Mouse (Mus musculus) brain, embryonic 18.5 days (tissue): ENCODE results near the gene Hoxb1.

ENCODE experiments used
- DNase-seq: peaks from one replicate; pipeline ENCODE4 v3.0.0-alpha.2; 2012; ENCODE audit warnings: low read depth, low spot score

Hoxb1 gene

DNA sequence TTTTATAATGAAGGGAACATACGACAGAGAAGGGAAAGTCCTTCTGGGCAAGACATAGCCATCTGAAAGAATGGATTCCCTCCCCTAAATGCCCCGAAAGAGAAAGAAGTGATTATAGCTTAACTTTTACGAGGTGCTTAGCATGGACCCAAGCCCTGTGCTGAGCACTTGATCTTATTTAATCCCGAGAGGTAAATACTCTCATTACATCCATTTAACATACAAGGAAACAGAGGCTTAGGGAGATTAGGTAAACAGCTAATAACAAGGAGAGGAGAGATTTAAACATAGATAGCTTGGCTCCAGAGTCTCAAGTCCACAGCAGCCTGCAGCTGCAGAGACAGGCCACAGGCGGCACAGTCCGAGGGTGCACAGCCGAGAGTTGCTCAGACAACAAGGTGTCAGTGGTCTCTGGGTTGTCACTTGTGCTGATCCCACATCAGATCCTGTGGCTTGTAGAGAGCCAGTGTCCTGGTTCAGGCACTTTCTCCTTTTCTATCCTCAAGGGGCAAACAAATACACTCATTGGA, 32.3 kb downstream of the Hoxb1 start:
- no peak for DNase-seq

DNA sequence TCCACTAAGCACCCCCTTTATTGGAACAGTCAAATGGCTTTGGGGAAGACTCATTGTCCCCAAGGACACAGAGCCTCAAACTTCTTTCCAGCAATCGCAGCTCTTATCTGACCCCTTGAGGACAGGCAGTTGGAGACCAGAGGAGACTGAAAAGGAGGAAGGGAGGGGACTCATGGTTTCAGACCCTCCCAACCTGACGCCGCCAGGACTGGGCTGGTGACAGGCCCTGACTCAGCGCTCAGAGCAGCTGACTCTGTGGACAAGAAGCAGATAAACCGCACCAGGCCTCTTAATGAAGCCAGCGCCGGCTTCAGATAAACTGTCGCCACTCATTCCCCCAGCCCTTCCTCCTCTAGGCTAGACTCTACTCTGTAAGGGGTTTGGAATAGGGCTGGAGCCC, 34.4 kb downstream of the Hoxb1 start:
- no peak for DNase-seq

DNA sequence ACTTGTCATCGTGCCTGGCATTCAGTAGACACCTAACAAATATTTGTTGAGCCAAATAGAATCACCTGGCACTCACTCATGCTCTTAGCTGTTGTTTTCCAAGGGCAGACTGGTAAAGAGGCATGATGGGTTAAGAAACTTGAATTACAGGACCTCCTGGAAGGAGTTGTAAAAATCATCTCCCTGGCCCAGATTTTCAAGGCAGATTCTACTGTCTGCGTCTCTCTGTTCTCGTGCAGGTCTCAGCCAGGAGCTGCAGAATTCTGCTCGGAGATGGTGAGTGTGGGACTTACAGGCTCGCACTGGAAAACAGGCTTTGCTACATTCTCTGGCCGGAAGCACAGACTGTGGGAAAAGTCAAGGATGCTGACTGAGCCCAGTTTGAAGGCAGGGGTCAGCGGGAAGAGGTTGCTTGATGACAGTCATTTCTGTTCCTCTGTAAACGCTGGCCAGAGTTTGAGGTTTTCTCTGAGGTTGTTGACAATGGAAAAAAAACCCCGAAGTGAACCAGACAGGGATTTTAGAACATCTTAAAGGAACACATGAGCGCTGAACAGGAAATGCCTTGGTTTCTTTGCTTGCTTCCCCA, 38.6 kb downstream of the Hoxb1 start:
- no peak for DNase-seq

DNA sequence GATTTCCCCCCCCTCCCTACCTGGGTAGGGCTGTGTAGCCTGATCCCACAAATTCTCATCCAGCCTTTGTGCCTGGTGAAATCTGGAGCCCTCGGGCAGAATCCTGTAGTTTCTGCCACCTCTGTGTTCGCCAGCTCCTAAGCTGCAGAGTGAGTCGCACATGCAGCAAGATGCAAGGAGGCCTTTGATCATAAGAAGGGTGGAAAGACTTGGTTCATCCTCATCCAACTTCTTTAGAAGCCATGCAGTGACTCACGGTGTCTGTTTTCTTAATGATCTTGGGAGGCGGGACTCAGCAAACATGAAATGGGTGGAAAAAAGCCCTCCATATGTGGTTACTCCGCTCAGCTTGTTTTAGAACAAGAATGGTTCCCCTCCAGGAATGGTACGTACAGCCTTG, 39.3 kb downstream of the Hoxb1 start:
- no peak for DNase-seq

DNA sequence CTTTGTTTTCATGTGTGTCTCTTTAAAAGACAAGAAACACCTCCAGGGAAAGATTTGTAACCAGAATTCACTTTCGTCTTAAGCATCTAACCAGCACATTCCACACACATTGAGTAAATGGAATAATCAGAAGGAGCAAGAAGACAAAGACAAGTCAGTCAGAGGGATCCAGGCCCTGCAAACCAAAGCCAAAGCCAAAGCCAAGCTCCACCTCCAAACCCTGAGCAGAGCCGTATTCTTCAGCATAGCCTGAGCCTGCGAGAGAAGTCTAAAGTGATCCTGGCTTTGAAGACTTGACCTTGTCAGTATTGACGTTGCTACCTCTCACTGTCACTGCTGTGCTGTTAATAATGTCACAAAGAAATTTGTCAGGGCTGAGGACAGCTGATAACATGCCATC, 40.0 kb downstream of the Hoxb1 start:
- no peak for DNase-seq

DNA sequence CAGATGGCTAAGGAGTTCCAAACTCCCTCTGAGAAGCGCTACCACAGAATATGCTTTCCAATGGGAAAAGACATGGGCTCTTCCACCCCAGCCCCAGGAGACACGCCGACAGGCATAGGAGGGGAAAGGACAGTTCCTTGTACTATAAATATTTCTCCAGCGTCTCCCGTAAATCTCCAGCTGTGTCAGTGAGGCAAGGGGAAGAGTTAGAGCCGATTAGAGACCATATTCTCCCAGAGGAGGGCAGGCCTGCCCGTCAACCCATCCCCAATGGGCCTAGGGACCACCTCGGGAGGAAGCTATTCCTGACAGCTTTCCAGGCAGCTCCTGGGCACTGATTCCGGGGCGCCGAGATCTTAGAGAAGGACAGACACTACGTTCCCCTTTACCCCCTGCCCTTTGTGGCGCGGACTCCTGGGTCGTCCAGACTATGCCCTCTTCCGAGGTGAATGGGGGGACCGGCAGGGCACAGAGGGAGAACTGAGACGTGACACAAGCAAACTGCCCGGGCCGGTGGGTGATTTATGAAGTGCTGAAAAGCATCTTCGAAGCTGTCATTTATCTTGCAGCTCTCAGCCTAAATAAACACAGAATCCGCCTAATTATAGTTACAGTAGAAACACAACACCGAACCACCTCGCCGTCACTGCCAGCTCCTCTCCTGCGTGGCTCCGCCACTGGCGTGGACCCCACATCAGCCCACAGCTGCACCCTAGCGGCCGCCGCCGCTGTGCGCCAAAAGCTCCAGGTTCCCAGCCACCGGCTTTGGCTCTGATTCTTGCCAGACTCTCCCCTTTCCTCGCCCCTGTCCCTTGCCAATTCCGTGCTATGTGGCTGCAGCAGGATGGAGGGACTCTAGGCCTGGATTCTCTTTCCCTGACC, 41.9 kb downstream of the Hoxb1 start:
- DNase-seq: no peak

DNA sequence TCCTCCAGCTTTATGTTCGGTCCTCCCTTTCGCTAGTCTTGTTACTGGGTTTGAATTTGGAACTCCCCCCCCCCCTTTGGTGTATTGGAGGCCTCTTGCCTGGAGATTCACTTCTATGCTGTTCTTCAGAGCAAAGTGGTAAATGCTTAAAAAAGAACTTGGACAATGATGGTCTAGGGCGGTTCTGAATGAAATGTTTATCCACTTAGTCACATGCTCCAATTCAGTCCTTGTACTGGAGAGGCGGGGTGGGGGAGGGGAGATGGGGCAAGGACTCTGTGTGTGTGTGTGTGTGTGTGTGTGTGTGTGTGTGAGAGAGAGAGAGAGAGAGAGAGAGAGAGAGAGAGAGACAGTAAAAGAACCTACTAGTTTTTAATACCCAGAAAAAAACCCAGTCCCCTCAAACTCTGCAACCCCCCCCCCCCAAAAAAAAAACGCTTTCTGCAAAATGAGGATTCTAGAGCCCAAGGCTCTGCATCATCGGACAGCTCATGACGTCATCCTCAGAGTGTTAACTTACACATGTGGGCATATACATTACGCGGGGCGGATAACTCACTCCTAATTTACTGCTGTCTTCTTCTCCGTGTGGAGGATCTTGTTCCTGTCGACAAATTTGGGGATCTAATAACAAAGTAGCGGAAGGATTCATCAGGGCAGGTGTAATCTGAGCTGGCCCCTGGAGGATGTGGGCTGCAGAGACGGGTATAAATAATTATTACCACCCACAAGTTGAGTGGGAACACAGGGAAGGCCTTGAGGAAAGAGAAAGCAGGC, 42.9 kb downstream of the Hoxb1 start:
- DNase-seq: no peak

DNA sequence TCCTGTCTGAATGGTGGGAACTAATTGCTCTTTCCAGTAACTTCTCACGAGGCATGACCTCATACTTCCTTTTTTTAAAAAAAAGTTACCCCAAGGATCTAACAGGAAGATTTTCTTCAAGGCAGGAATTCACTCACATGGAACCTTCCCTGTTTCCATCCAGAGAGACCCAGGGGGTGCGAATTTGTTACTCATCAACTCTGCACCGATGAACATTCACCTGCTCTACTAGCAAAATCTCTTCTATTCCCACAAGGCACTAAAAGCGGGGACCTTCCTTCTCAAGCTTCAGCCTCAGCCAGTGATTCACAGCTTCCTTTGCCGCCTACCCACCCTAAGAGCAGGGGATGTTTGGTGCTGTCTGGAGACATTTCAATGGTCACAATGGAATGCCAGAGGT, 45.5 kb downstream of the Hoxb1 start:
- no peak for DNase-seq

DNA sequence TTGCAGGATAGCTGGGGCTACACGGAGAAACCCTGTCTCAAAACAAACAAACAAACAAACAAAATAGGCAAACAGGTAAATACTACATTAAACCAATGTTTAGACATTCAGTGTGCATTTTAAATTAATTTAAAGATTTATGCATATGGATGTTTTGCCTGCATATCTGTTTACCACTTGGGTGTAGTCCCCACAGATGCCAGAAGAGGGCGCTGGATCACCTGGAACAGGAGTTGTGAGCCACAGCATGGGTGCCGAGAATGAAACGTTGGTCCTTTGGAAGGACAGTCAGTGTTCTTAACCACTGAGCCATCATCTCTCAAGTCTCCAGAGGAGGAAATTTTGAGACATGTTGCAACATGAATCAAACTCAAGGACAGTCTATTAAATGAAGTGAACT, 46.4 kb downstream of the Hoxb1 start:
- DNase-seq: no peak

DNA sequence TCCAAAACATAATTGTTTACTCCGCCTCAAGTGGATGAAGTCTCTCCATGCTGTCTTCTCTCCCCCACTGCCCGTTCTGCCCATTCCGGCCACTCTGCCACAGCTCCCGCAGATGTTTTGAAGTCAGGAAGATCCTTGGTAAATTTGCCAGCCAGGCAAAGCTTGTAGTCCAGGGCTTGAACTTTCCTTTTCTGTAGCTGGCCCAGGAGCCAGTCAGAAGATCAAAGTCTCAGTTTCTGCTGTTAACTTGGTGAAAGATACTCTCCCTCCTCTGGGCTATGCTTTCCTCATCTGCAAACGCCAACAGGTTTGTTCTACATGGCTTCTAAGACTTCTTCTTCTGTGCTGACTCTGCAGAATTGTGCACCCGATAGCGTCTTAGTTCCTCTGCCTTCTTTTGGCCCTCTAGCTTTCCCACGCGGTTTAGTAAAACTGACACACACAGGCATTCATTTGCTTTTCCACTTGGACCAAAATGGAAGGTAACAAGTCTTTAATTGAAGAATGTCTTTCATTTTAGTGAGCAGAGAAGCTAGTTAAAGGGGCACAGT, 47.5 kb downstream of the Hoxb1 start:
- DNase-seq: no peak

DNA sequence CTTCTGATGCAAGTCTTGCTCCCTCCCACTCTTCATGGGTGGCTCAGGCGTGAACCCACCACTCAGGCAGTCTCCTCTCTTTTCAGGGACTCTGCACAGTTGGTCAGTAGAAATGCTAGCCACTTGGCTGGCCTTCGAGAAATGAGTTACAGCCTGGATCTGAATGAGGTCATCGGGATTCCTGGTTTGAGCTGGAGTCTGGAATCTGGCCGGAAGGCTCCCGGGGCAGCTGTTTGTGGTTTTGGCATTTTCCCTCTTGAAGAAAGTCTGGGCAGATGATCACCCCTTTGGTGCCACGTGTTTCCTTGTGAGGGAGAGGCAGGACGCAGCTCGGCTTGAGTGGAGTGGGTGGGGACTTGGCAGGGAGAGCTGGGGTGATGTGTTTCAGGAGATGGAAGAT, 48.0 kb downstream of the Hoxb1 start:
- DNase-seq: no peak

DNA sequence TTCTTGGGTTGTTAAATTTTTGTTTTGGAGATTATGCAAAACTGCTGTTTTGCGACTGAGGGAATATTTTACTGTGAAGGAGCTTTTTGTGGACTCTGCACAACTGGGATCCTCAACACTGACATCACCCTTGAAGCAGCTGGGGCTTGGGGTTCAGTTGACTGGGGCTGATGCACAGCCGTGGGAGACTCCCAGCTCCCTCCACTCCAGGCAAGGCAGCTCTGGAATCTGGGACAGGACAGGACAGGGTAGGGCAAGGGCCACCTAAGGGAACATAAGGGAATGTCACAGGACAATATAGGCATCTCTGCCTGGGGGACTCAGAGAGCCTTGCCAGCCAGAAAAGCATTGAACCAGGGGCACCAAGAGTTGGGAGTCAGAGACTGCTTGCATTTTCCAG, 48.5 kb downstream of the Hoxb1 start:
- DNase-seq: no peak
